Mouse (Mus musculus) embryonic fibroblast, embryonic 13.5 days (primary cell): Measurements from ENCODE around the gene Srsf3.

Experiments used
- CTCF ChIP-seq: IDR thresholded peaks from 2 replicates; pipeline ENCODE4 v1.5.1; 2011; ENCODE audit warnings: mild to moderate bottlenecking, control low read depth, low read length, moderate library complexity, borderline replicate concordance; ENCODE audit not compliant: insufficient read depth
- POLR2A ChIP-seq: IDR thresholded peaks from 2 replicates; pipeline ENCODE4 v1.6.1; 2011; ENCODE audit warnings: low read depth, mild to moderate bottlenecking, control low read depth, low read length, moderate library complexity

DNA sequence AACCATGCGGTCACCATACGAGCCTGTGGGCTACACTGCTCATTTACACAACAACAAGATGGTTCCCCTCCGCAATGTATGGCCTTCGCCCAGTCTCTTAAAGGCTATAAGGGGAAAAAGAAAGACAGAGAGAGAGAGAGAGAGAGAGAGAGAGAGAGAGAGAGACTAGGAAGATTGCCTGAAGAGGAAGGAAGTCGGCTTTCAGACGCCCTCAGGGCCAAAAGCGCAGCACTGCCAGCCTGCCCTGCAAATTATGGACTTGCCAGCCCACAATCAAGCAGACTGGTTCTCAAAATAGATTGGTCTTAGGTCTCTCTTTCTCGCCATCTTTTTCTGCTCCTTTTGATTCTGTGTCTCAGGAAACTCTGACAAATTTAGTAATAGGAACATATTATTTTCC, 43.8 kb downstream of the Srsf3 start:
- TF ChIP-seq CTCF (no peak), POLR2A (no peak)
